Mouse (Mus musculus): ENCODE data around the gene Cnst. TPM values are rescaled to one million over a fixed set of nuclear protein-coding genes. Genes with fewer than 3 reads are reported as not detected.

The Cnst gene
- polyA plus RNA-seq, 1 experiment from 2014 or later: 14.8 TPM

DNA sequence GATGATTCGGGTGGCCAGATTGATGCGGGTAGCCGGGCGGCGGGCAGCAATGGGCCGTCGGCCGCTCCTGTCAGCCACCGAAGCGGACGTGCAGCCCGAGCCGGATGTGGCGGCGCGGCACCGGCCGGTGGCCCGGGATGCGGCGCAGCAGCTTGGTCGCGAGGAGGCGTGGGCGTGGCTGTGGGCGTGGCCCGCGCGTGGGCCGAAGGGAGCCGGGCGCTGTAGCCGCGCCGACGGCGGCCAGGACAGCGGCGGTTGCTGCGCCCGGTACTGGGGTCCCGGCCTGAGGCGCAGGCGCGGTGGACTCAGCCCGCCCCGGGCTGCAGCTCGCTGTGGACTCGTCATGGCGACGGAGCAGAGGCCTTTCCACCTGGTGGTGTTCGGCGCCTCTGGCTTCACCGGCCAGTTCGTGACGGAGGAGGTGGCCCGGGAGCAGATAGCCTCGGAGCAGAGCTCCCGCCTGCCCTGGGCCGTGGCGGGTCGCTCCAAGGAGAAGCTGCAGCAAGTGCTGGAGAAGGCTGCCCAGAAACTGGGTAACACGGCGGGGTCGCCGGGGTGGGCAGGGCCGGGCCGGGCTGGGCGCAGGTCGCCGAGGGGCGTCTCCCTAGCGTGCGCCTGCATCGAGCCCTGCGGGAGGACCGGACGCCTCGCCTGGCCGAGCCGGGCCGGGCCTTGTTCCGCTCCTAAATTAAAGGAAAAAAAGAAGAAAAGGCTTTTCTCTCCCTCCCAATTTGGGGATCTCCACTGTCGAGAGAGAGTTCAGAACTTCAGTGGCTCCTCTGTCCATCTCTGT is 122.0 kb downstream of the Cnst start, which contains the start of gene Sccpdh:
Gene Sccpdh, plus strand, starts transcription at position 198 of the 793 bp plus-strand sequence.
- ATAC-seq (ENCODE audit: insufficient number of reproducible peaks, low FRiP score, low TSS enrichment, low read depth) (peak; percentile 94), DNase-seq (ENCODE audit: low spot score) (peak; percentile 84)
- peak within 1 kb of the TSS; percentile 87 for H3K4me3 ChIP-seq (ENCODE audit: low read depth, low read length)
- H3K9me3 ChIP-seq (ENCODE audit: control insufficient read depth, low read length): no peaks in the 10 kb centered on the region
- H3K27me3 ChIP-seq (ENCODE audit: control insufficient read depth, insufficient read depth, low read length): no peaks in the 10 kb centered on the region
- under 1% methylated on average over 82 of the region's 84 CpGs for WGBS
- H3K4me2 ChIP-seq (ENCODE audit: low read depth, severe bottlenecking): peak within 1 kb of the TSS; percentile 77
- H3K36me3 ChIP-seq (ENCODE audit: control insufficient read depth, insufficient read depth, low read length): no peaks in the 10 kb centered on the region
- peaks cover 10% of the 10 kb centered on the region for H3K4me1 ChIP-seq (ENCODE audit: control insufficient read depth, insufficient read depth, low read length)
- peak within 1 kb of the TSS; percentile 84 for H3K27ac ChIP-seq (replicated peaks; ENCODE audit: low read depth, low read length)
- H3K9ac ChIP-seq (ENCODE audit: low read length): peak within 1 kb of the TSS; percentile 91

DNA sequence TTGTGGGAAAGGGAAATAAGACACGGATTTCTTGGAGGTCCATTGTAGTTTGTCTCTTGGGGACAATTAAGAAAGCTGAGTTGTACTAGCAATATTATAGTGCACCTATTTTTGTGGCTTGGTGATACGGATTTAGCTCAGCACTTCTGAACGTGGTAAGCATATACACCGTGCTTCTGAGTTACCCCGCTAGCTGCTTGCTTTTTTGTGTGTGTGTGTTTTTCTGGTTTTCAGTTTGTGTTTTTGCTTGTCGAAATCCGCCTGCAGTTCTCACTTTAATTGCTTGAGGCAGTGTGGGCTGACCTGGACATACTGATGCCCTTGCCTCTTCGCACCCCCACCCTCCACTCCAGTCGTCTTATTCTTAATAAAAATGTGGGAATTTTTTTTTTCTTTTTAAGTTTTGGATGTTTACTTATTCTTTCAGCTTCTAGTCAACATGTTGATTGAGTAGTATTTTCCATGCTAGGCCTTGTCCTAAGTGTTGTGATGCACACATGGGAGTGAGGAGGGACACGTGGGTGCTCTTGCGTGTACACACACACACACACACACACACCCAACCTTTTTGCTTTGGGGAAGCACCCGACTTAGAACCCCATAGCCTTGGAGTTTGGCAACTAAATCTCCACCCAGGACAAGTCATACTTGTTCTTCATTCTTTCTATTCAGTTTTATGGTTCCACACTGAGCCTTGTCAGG is 122.8 kb downstream of the Cnst start:
- ATAC-seq (ENCODE audit: insufficient number of reproducible peaks, low FRiP score, low TSS enrichment, low read depth): 0 out of 2 replicates have a peak, but pooled peaks have one; percentile 13
- no peaks in the 10 kb centered on the region for H3K36me3 ChIP-seq (ENCODE audit: control insufficient read depth, insufficient read depth, low read length)
- H3K9me3 ChIP-seq (ENCODE audit: control insufficient read depth, low read length): no peaks in the 10 kb centered on the region
- peak; percentile 29 for DNase-seq (ENCODE audit: low spot score)
- 29% methylated on average over 12 of the region's 12 CpGs for WGBS
- H3K9ac ChIP-seq (ENCODE audit: low read length): peak overlapping the region; percentile 91
- H3K4me3 ChIP-seq (ENCODE audit: low read depth, low read length): peak overlapping the region; percentile 87
- H3K27ac ChIP-seq (replicated peaks; ENCODE audit: low read depth, low read length): peak overlapping the region; percentile 84
- peaks cover 10% of the 10 kb centered on the region for H3K4me1 ChIP-seq (ENCODE audit: control insufficient read depth, insufficient read depth, low read length)
- peak overlapping the region; percentile 77 for H3K4me2 ChIP-seq (ENCODE audit: low read depth, severe bottlenecking)
- H3K27me3 ChIP-seq (ENCODE audit: control insufficient read depth, insufficient read depth, low read length): no peaks in the 10 kb centered on the region

DNA sequence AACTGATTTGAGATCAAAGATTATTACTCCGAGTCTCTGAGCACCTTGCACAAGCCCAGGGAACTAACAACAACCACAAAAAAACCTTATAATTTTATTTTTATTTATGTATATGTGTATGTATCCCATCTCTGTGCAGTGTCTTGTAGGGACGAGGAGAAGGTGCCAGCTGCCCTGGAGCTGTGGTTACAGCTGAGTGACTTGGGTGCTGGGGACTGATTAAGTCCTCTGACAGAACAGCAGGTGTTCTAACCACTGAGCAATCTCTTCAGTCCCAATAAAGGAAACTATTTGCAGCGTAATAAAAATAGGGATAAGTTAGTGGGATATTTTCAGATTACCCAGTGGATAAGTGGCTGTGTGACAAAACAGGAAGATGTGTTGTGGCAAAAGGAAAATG is 128.2 kb downstream of the Cnst start:
- H3K9ac ChIP-seq (ENCODE audit: low read length): no peak overlapping the region
- no peak for DNase-seq (ENCODE audit: low spot score)
- H3K27ac ChIP-seq (replicated peaks; ENCODE audit: low read depth, low read length): no peak overlapping the region
- no peak for ATAC-seq (ENCODE audit: insufficient number of reproducible peaks, low FRiP score, low TSS enrichment, low read depth)
- H3K4me1 ChIP-seq (ENCODE audit: control insufficient read depth, insufficient read depth, low read length): peaks cover 4% of the 10 kb centered on the region; the same call in 1 of the 2 replicates
- H3K27me3 ChIP-seq (ENCODE audit: control insufficient read depth, insufficient read depth, low read length): no peaks in the 10 kb centered on the region
- H3K9me3 ChIP-seq (ENCODE audit: control insufficient read depth, low read length): no peaks in the 10 kb centered on the region
- 92% methylated on average over 3 of the region's 3 CpGs for WGBS
- no peak overlapping the region for H3K4me3 ChIP-seq (ENCODE audit: low read depth, low read length)
- 0 out of 2 replicates have a peak, but pooled peaks cover 2% of the 10 kb centered on the region for H3K36me3 ChIP-seq (ENCODE audit: control insufficient read depth, insufficient read depth, low read length)
- no peak overlapping the region for H3K4me2 ChIP-seq (ENCODE audit: low read depth, severe bottlenecking)

DNA sequence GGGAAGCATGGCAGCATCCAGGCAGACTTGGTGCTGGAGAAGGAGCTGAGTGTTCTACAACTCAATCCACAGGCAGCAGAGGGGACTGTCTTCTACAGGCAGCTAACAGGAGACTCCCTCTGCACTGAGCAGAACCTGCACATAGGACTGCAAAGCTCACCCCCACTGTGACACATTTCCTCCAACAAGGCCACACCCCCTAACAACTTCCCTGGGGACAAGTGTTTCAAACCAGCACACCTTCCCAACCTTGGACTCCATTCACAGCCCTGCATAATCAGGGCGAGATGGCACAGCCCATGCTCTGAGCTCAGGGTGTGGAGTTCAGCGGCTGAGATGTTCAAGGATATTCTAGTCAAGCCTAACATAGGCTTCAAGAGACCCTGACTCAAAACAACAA is 130.9 kb downstream of the Cnst start:
- no peak overlapping the region for H3K9ac ChIP-seq (ENCODE audit: low read length)
- H3K36me3 ChIP-seq (ENCODE audit: control insufficient read depth, insufficient read depth, low read length): peaks cover 2% of the 10 kb centered on the region; the same call in 1 of the 2 replicates
- no peak overlapping the region for H3K4me3 ChIP-seq (ENCODE audit: low read depth, low read length)
- H3K4me2 ChIP-seq (ENCODE audit: low read depth, severe bottlenecking): no peak overlapping the region
- H3K27ac ChIP-seq (replicated peaks; ENCODE audit: low read depth, low read length): no peak overlapping the region
- DNase-seq (ENCODE audit: low spot score) (no peak), ATAC-seq (ENCODE audit: insufficient number of reproducible peaks, low FRiP score, low TSS enrichment, low read depth) (no peak)
- H3K27me3 ChIP-seq (ENCODE audit: control insufficient read depth, insufficient read depth, low read length): no peaks in the 10 kb centered on the region
- no peaks in the 10 kb centered on the region for H3K9me3 ChIP-seq (ENCODE audit: control insufficient read depth, low read length)
- 92% methylated on average over 2 of the region's 2 CpGs for WGBS
- no peaks in the 10 kb centered on the region for H3K4me1 ChIP-seq (ENCODE audit: control insufficient read depth, insufficient read depth, low read length)

Other genes starting within 250 kb of the Cnst start
- 22.9 and 25.6 TPM in 2 replicates for gene Smyd3, start 28.3 kb upstream of the Cnst start, polyA plus RNA-seq (2014; fragmentation: Nextera tagmentation; extraction: Ambion mirVana)
- gene Tfb2m, start 103 bp upstream of the Cnst start, polyA plus RNA-seq (2014; fragmentation: Nextera tagmentation; extraction: Ambion mirVana): 27.8 and 29.2 TPM in 2 replicates
- 81.6 and 85.6 TPM in 2 replicates for gene Sccpdh, start 121.8 kb downstream of the Cnst start, polyA plus RNA-seq (2014; fragmentation: Nextera tagmentation; extraction: Ambion mirVana)
- 0.07 and 0.14 TPM in 2 replicates for gene Kif28, start 198.9 kb downstream of the Cnst start, polyA plus RNA-seq (2014; fragmentation: Nextera tagmentation; extraction: Ambion mirVana)